In genomic region chr5:44143467-44144235, GRCm38 (mm10) we compare ENCODE assay signal across 21 mouse cellular contexts. TPM values are rescaled to one million over a fixed set of nuclear protein-coding genes. Genes with fewer than 3 reads are reported as not detected.
DNase-seq lines count a peak whose midpoint lies in the region; ATAC-seq and TF ChIP-seq lines count a peak whose summit lies in the region.
"Had no signal": no experiment of that assay in that cellular context is flagged by ENCODE, and none has a peak within 500 bp of the region (broad histone marks: within the 10 kb centered on the region; RNA-seq: fewer than 3 reads in every experiment).

No protein-coding gene starts in this region.

- 0 out of 2 replicates have a peak overlapping the region, but pooled peaks have one; percentile 5 for H3K9ac ChIP-seq in neural tube, embryonic 11.5 days (ENCODE audit: low read length)
- no peak overlapping the region for H3K9ac ChIP-seq in intestine, postnatal 0 days (ENCODE audit: low read depth, low read length)
- H3K9ac ChIP-seq: forebrain, embryonic 13.5 days; hindbrain, embryonic 13.5 days; liver, embryonic 14.5 days; lung, embryonic 15.5 days; neural tube, embryonic 12.5 days had no signal

- no peak overlapping the region for H3K4me3 ChIP-seq in neural tube, embryonic 11.5 days (ENCODE audit: low read depth, low read length)
- H3K4me3 ChIP-seq in intestine, postnatal 0 days (ENCODE audit: low read depth, low read length): no peak overlapping the region
- H3K4me3 ChIP-seq: forebrain, embryonic 13.5 days; hindbrain, embryonic 13.5 days; layer of hippocampus, adult 2 months; lung, embryonic 15.5 days; neural tube, embryonic 12.5 days had no signal

- no peaks in the 10 kb centered on the region for H3K36me3 ChIP-seq in neural tube, embryonic 11.5 days (ENCODE audit: control insufficient read depth, insufficient read depth, low read length)
- no peaks in the 10 kb centered on the region for H3K36me3 ChIP-seq in intestine, postnatal 0 days (ENCODE audit: control insufficient read depth, insufficient read depth)
- H3K36me3 ChIP-seq: G1E; hindbrain, embryonic 13.5 days; lung, embryonic 15.5 days; neural tube, embryonic 12.5 days had no signal

- H3K4me1 ChIP-seq in neural tube, embryonic 11.5 days (ENCODE audit: control insufficient read depth, insufficient read depth, low read length): no peaks in the 10 kb centered on the region
- no peaks in the 10 kb centered on the region; the same call in 1 of the 2 replicates for H3K4me1 ChIP-seq in intestine, postnatal 0 days (replicated peaks; ENCODE audit: control insufficient read depth, insufficient read depth, low read length)
- H3K4me1 ChIP-seq: hindbrain, embryonic 13.5 days had no signal

- H3K27me3 ChIP-seq in neural tube, embryonic 11.5 days (ENCODE audit: control insufficient read depth, insufficient read depth, low read length): no peaks in the 10 kb centered on the region
- H3K27me3 ChIP-seq in intestine, postnatal 0 days (replicated peaks; ENCODE audit: control insufficient read depth, insufficient read depth, low read length): no peaks in the 10 kb centered on the region
- H3K27me3 ChIP-seq: forebrain, embryonic 13.5 days; hindbrain, embryonic 13.5 days; lung, embryonic 15.5 days; neural tube, embryonic 12.5 days had no signal

- ATAC-seq in neural tube, embryonic 11.5 days (ENCODE audit: insufficient read depth, low FRiP score, low TSS enrichment): no peak
- ATAC-seq in intestine, postnatal 0 days: peak; percentile 89
- ATAC-seq: forebrain, embryonic 13.5 days had no signal

- no peak overlapping the region for H3K27ac ChIP-seq in neural tube, embryonic 11.5 days (ENCODE audit: low read depth, low read length)
- no peak overlapping the region for H3K27ac ChIP-seq in intestine, postnatal 0 days (ENCODE audit: low read depth, low read length)
- H3K27ac ChIP-seq: forebrain, embryonic 13.5 days; hindbrain, embryonic 13.5 days; kidney, postnatal 0 days; layer of hippocampus, adult 2 months; liver, embryonic 14.5 days; lung, embryonic 15.5 days; neural tube, embryonic 12.5 days had no signal

- 31% methylated on average over 8 of the region's 8 CpGs for WGBS in neural tube, embryonic 11.5 days
- 37% methylated on average over 8 of the region's 8 CpGs for WGBS in intestine, postnatal 0 days

- no peak overlapping the region for H3K4me2 ChIP-seq in neural tube, embryonic 11.5 days (ENCODE audit: low read depth)
- H3K4me2 ChIP-seq in intestine, postnatal 0 days (replicated peaks; ENCODE audit: low read depth): no peak overlapping the region
- H3K4me2 ChIP-seq: forebrain, embryonic 13.5 days; hindbrain, embryonic 13.5 days; lung, embryonic 15.5 days; neural tube, embryonic 12.5 days had no signal

- no peak for TF ChIP-seq CTCF in intestine, postnatal 0 days (IDR thresholded peaks at IDR 0.05; ENCODE audit: low read depth)

- DNase-seq in neural tube, embryonic 11.5 days (ENCODE audit: low spot score): no peak
- no peak for DNase-seq in neural tube, embryonic 10.5 days (ENCODE audit: extremely low spot score, low spot score)
- peak; percentile 47 for DNase-seq in WW6 (ENCODE audit: low read depth, low spot score)
- DNase-seq in urinary bladder, postnatal 4 days (ENCODE audit: low spot score in 2 of 2): no peak
- no peak for DNase-seq in kidney, postnatal 4 days
- DNase-seq in heart, adult 18-20 months: no peak
- DNase-seq: B cell, adult 2 months; cerebellum, adult 2 months; cerebellum, postnatal 36 days; gastrocnemius, postnatal 25 days; lung, postnatal 4 days; thymus, postnatal 14 days had no signal

- H3K9me3 ChIP-seq in neural tube, embryonic 11.5 days (ENCODE audit: control insufficient read depth, low read length): no peaks in the 10 kb centered on the region
- no peaks in the 10 kb centered on the region for H3K9me3 ChIP-seq in intestine, postnatal 0 days (ENCODE audit: control insufficient read depth)
- H3K9me3 ChIP-seq: forebrain, embryonic 13.5 days; G1E; hindbrain, embryonic 13.5 days; lung, embryonic 15.5 days; neural tube, embryonic 12.5 days had no signal

RNA-seq across cellular contexts. Expression of gene Prom1, which starts 41.8 kb away (rescaled TPM):
- polyA plus RNA-seq in neural tube, embryonic 11.5 days (2014; fragmentation: Nextera tagmentation; extraction: Ambion mirVana): 105 and 110 TPM in 2 replicates
- 14.0 and 14.5 TPM in 2 replicates for polyA plus RNA-seq in intestine, postnatal 0 days (2015; fragmentation: Nextera tagmentation; extraction: Ambion mirVana)
- total RNA-seq in heart, adult 18-20 months (2021): 10 to 100 TPM in 1 of 2 experiments, 1 to 10 TPM in 1; 8.7 to 11.5 TPM
- polyA plus RNA-seq: G1E had no signal
